Mouse (Mus musculus): Measurements from ENCODE around the gene Dnajc28.

DNA sequence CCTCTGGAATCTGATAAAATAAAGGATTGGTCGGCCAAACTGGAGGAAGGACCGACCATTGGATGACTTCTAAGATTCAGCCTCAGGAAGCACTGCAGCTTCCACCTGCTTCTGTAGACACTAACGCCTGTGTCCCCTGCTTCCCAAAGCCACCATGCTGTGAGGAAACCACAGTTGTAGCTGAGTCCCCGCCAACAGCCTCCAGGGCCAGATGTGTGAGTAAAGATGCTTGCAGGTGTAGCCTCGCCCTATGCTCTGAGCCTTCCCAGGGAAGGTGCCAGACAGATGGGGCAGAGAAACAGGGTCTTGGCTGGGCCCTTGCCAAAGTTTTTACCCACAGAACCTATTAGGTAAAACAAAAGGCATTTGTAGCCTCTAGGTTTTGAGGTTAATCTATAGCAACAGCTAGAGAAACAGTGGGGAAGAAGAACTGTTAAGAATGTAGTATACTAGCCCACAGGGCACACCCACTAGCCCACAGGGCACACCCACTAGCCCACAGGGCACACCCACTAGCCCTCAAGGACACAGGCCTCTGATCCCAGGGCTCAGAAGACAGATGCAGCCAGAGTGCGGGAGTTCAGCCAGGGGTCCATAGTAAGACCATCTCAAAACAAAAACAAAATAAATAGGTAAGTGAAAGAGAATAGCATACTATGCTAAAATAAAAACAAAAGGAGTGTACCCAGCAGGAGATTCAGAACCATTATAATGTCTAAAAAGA is 30.9 kb downstream of the Dnajc28 start:
- no peak for TF ChIP-seq EP300 (IDR thresholded peaks at IDR 0.05; ENCODE audit: low read depth)
- TF ChIP-seq CTCF (IDR thresholded peaks at IDR 0.05; ENCODE audit: low read depth) = no peak
